In the genomic region with DNA sequence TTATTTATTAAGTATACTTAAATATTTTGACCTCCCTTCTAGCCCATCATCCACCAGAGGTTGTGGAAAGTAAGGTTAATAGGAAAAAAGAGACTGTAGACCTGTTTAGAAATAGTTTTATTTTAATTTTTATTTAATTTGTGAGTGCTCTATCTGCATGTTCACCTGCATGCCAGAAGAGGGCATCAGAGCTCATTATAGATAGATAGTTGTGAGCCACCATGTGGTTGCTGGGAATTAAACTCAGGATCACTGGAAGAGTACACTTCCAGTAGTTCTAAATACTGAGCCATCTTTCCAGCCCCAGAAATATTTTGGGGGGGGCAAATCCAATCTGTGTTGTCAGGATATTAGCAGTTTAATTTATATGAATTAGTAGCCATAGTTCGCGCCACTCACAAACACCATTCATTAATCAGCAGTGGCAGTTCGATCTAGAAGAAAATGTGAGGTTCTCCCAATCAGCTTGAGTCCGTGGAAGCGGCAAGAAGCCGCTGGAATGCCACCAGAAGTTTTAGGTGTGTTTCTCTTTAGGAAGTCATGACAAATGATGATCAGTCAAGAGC, we compare ENCODE assay signal across 11 mouse cellular contexts. TPM values are rescaled to one million over a fixed set of nuclear protein-coding genes. Genes with fewer than 3 reads are reported as not detected.
DNase-seq lines count a peak whose midpoint lies in the region; ATAC-seq and TF ChIP-seq lines count a peak whose summit lies in the region.
"Had no signal": no experiment of that assay in that cellular context is flagged by ENCODE, and none has a peak within 500 bp of the region (broad histone marks: within the 10 kb centered on the region; RNA-seq: fewer than 3 reads in every experiment).

No protein-coding gene starts in this region.

- TF ChIP-seq POLR2A in spleen, adult 2 months (IDR thresholded peaks at IDR 0.05; ENCODE audit: low read depth, low read length), result no peak

- no peak overlapping the region for H3K27ac ChIP-seq in kidney, postnatal 0 days
- H3K27ac ChIP-seq in spleen, adult 2 months (ENCODE audit: insufficient read depth, low read length), result no peak overlapping the region
- no peak overlapping the region for H3K27ac ChIP-seq in limb, embryonic 10.5 days
- H3K27ac ChIP-seq: forebrain, embryonic 12.5 days; hindbrain, embryonic 14.5 days; limb, embryonic 12.5 days had no signal

- H3K36me3 ChIP-seq in kidney, postnatal 0 days (ENCODE audit: insufficient read depth, low read length), result no peaks in the 10 kb centered on the region
- H3K36me3 ChIP-seq in spleen, adult 2 months (ENCODE audit: control insufficient read depth, insufficient read depth, low read length), result no peaks in the 10 kb centered on the region
- peaks cover 10% of the 10 kb centered on the region for H3K36me3 ChIP-seq in limb, embryonic 10.5 days
- H3K36me3 ChIP-seq: forebrain, embryonic 12.5 days had no signal

- H3K9me3 ChIP-seq in kidney, postnatal 0 days (replicated peaks; ENCODE audit: low read length), result no peaks in the 10 kb centered on the region
- no peaks in the 10 kb centered on the region for H3K9me3 ChIP-seq in limb, embryonic 10.5 days (replicated peaks)

- H3K4me3 ChIP-seq in kidney, postnatal 0 days (replicated peaks; ENCODE audit: low read depth, low read length), result no peak overlapping the region
- H3K4me3 ChIP-seq in spleen, adult 2 months (ENCODE audit: extremely low read depth, insufficient read depth, insufficient read length), result no peak overlapping the region
- H3K4me3 ChIP-seq in limb, embryonic 10.5 days, result no peak overlapping the region
- H3K4me3 ChIP-seq: forebrain, embryonic 12.5 days; limb, embryonic 12.5 days had no signal

- TF ChIP-seq CTCF in kidney, postnatal 0 days (IDR thresholded peaks at IDR 0.05; ENCODE audit: low read depth), result peak; percentile 70
- TF ChIP-seq CTCF in spleen, adult 2 months (IDR thresholded peaks at IDR 0.05; ENCODE audit: extremely low read depth, insufficient read depth, insufficient read length, insufficient replicate concordance), result peak; percentile 25; the same call in 1 of the 2 replicates

- no peak overlapping the region for H3K9ac ChIP-seq in kidney, postnatal 0 days (ENCODE audit: low read depth, low read length)
- H3K9ac ChIP-seq: forebrain, embryonic 12.5 days; hindbrain, embryonic 14.5 days; limb, embryonic 12.5 days had no signal

- ATAC-seq in kidney, postnatal 0 days (replicated peaks; ENCODE audit: low FRiP score, low read depth), result no peak
- ATAC-seq in granulocyte monocyte progenitor cell, adult 5-6 weeks (replicated peaks; ENCODE audit: poor library complexity, severe bottlenecking), result no peak

- WGBS in kidney, postnatal 0 days, result 97% methylated on average over 6 of the region's 6 CpGs
- whole genome bisulfite sequencing in spleen, adult 2 months, result 97% methylated on average over 6 of the region's 6 CpGs
- 96% methylated on average over 6 of the region's 6 CpGs for whole genome bisulfite sequencing in limb, embryonic 10.5 days

- no peaks in the 10 kb centered on the region for H3K27me3 ChIP-seq in kidney, postnatal 0 days (ENCODE audit: insufficient read depth, low read length)
- no peaks in the 10 kb centered on the region for H3K27me3 ChIP-seq in spleen, adult 2 months (ENCODE audit: control insufficient read depth, insufficient read depth, low read length)
- H3K27me3 ChIP-seq in limb, embryonic 10.5 days (ENCODE audit: low read depth, poor library complexity, severe bottlenecking), result no peaks in the 10 kb centered on the region
- H3K27me3 ChIP-seq: forebrain, embryonic 12.5 days; limb, embryonic 12.5 days had no signal

- no peaks in the 10 kb centered on the region for H3K4me1 ChIP-seq in kidney, postnatal 0 days (replicated peaks; ENCODE audit: insufficient read depth, low read length)
- H3K4me1 ChIP-seq in spleen, adult 2 months (ENCODE audit: control insufficient read depth, insufficient read depth, insufficient read length), result no peaks in the 10 kb centered on the region
- H3K4me1 ChIP-seq in limb, embryonic 10.5 days, result peaks cover 6% of the 10 kb centered on the region

- DNase-seq in cerebellum, adult 9-10 months, result peak; percentile 58
- no peak for DNase-seq in cerebellum, adult 11-12 months
- DNase-seq in kidney, postnatal 0 days (ENCODE audit: low spot score), result peak; percentile 34
- DNase-seq in kidney, postnatal 4 days, result no peak
- peak in 1 of 2 experiments; percentile 11 for DNase-seq in spleen, adult 2 months (ENCODE audit: low read depth in 1 of 2, low spot score in 2 of 2)
- DNase-seq in spleen, postnatal 14 days (ENCODE audit: low spot score in 2 of 2), result no peak
- DNase-seq in limb, embryonic 10.5 days (ENCODE audit: low spot score), result no peak

- no peak overlapping the region for H3K4me2 ChIP-seq in kidney, postnatal 0 days (ENCODE audit: low read length)
- H3K4me2 ChIP-seq: forebrain, embryonic 12.5 days; hindbrain, embryonic 14.5 days; limb, embryonic 12.5 days had no signal

RNA-seq across cellular contexts. Expression of gene Ulk4, which starts 6.7 kb away (rescaled TPM):
- polyA plus RNA-seq in kidney, postnatal 0 days (2015; fragmentation: Nextera tagmentation; extraction: Ambion mirVana), result 135 and 136 TPM in 2 replicates
- polyA plus RNA-seq in spleen, adult 2 months (2012; rRNA removed), result 0.39 and 0.48 TPM in 2 replicates
- 1.4 TPM in 1 of 2 replicates, not detected in the other for total RNA-seq in granulocyte monocyte progenitor cell, adult 5-6 weeks (2014; fragmentation: Nextera tagmentation)
- total RNA-seq in granulocyte monocyte progenitor cell, adult 5-6 weeks (2017), result 2.6 and 3.2 TPM in 2 replicates
- polyA plus RNA-seq in limb, embryonic 10.5 days (2016; fragmentation: Nextera tagmentation; extraction: Ambion mirVana), result 119 and 140 TPM in 2 replicates

RNA-seq across cellular contexts. Expression of gene Trak1, which starts 13.6 kb away (rescaled TPM):
- 11.6 and 13.0 TPM in 2 replicates for polyA plus RNA-seq in kidney, postnatal 0 days (2015; fragmentation: Nextera tagmentation; extraction: Ambion mirVana)
- polyA plus RNA-seq in spleen, adult 2 months (2012; rRNA removed), result 31.0 and 43.6 TPM in 2 replicates
- total RNA-seq in granulocyte monocyte progenitor cell, adult 5-6 weeks (2014; fragmentation: Nextera tagmentation), result 29.7 and 42.5 TPM in 2 replicates
- total RNA-seq in granulocyte monocyte progenitor cell, adult 5-6 weeks (2017), result 15.9 and 25.3 TPM in 2 replicates
- 9.6 and 12.2 TPM in 2 replicates for polyA plus RNA-seq in limb, embryonic 10.5 days (2016; fragmentation: Nextera tagmentation; extraction: Ambion mirVana)

Comparison
In these comparisons a context has a peak if more than half of its experiments do, and no peak if none do; other contexts are left out.
1. DNase-seq: peak in cerebellum, adult 9-10 months (single experiment) and kidney, postnatal 0 days (single experiment); none in cerebellum, adult 11-12 months (single experiment), kidney, postnatal 4 days (0 of 2), spleen, postnatal 14 days (0 of 2) and limb, embryonic 10.5 days (single experiment).
2. RNA of gene Ulk4, which starts 6.7 kb away (polyA plus RNA-seq): 119 to 140 TPM in limb, embryonic 10.5 days and 135 to 136 TPM in kidney, postnatal 0 days; 0.39 to 0.48 TPM in spleen, adult 2 months; every median in the first group is over 10 times any median in the second.